ENCODE assay signal across 9 mouse cellular contexts in the genomic region with DNA sequence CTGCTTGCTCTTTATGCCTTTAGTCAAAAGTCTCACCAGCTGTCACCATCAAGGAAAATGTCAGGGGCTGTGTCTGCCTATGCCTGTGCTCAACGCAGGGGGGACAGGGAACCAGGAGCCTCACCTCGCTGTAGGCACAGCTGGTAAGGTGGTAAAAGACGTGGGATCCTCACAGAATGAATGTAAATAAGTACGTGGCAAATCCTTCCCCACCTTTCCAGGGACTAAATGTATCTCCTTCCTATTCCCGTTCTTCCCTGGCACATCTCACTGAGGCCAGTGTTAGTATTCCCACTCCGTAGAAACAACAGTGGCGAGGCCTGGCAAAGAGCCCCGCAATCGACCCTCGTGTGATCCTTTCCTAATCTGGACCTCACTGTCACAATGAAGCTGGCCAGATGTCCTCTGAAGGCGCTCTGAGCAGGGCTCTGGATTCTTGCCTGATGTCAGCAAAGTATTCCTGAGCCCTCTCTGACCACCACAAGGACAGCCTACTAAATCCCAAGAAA.
A peak's percentile ranks its signal among the peaks of the same experiment; 100 is the strongest.
DNase-seq lines count a peak whose midpoint lies in the region; ATAC-seq lines count a peak whose summit lies in the region.
"Had no signal": no experiment of that assay in that cellular context is flagged by ENCODE, and none has a peak within 500 bp of the region (broad histone marks: within the 10 kb centered on the region; RNA-seq: fewer than 3 reads in every experiment).

No protein-coding gene starts in this region.

- no peak overlapping the region for H3K9ac ChIP-seq in forebrain, embryonic 14.5 days (ENCODE audit: low read length)
- no peak overlapping the region for H3K9ac ChIP-seq in stomach, embryonic 16.5 days (ENCODE audit: low read length)

- H3K4me3 ChIP-seq in forebrain, embryonic 14.5 days (ENCODE audit: low read depth, low read length) = no peak overlapping the region
- no peak overlapping the region for H3K4me3 ChIP-seq in forebrain, embryonic 10.5 days
- no peak overlapping the region for H3K4me3 ChIP-seq in stomach, embryonic 16.5 days (replicated peaks; ENCODE audit: low read length)

- H3K27ac ChIP-seq in forebrain, embryonic 14.5 days (ENCODE audit: low read depth, low read length) = no peak overlapping the region; the same call in 1 of the 2 replicates
- H3K27ac ChIP-seq in forebrain, embryonic 10.5 days = no peak overlapping the region
- peak overlapping the region; percentile 82; the same call in 1 of the 2 replicates for H3K27ac ChIP-seq in stomach, embryonic 16.5 days (ENCODE audit: low read length)
- H3K27ac ChIP-seq: macrophage had no signal

- peak; percentile 37; the same call in 1 of the 2 replicates for ATAC-seq in forebrain, embryonic 14.5 days
- ATAC-seq in stomach, embryonic 16.5 days (ENCODE audit: insufficient read depth, low FRiP score) = peak; percentile 89

- no peaks in the 10 kb centered on the region for H3K9me3 ChIP-seq in forebrain, embryonic 14.5 days (replicated peaks; ENCODE audit: control insufficient read depth, low read length)
- H3K9me3 ChIP-seq in forebrain, embryonic 10.5 days = no peaks in the 10 kb centered on the region
- H3K9me3 ChIP-seq in stomach, embryonic 16.5 days (replicated peaks; ENCODE audit: control insufficient read depth, low read length) = no peaks in the 10 kb centered on the region

- WGBS in forebrain, embryonic 14.5 days = 52% methylated on average over 11 of the region's 11 CpGs
- WGBS in forebrain, embryonic 10.5 days = 74% methylated on average over 11 of the region's 11 CpGs
- 21% methylated on average over 11 of the region's 11 CpGs for WGBS in stomach, embryonic 16.5 days

- DNase-seq in forebrain, embryonic 14.5 days (ENCODE audit: low spot score) = peak; percentile 36
- DNase-seq in forebrain, embryonic 10.5 days (ENCODE audit: extremely low spot score, low spot score) = no peak
- DNase-seq in ovary, postnatal 36 days (ENCODE audit: low spot score) = peak; percentile 5
- DNase-seq in ovary, postnatal 10 days (ENCODE audit: low spot score) = no peak
- peak; percentile 64 to 75 for DNase-seq in kidney, postnatal 4 days
- no peak for DNase-seq in urinary bladder, adult 2 months (ENCODE audit: low spot score)
- no peak for DNase-seq in adrenal gland, postnatal 14 days

- no peak overlapping the region for H3K4me2 ChIP-seq in forebrain, embryonic 14.5 days (ENCODE audit: low read length)
- H3K4me2 ChIP-seq in stomach, embryonic 16.5 days (ENCODE audit: low read depth, low read length) = peak overlapping the region; percentile 9

- H3K27me3 ChIP-seq in forebrain, embryonic 14.5 days (replicated peaks; ENCODE audit: control insufficient read depth, insufficient read depth, low read length) = no peaks in the 10 kb centered on the region
- H3K27me3 ChIP-seq in forebrain, embryonic 10.5 days (ENCODE audit: poor library complexity, severe bottlenecking) = no peaks in the 10 kb centered on the region
- H3K27me3 ChIP-seq in stomach, embryonic 16.5 days (ENCODE audit: control insufficient read depth, insufficient read depth, low read length) = no peaks in the 10 kb centered on the region

- H3K36me3 ChIP-seq in forebrain, embryonic 14.5 days (ENCODE audit: control insufficient read depth, insufficient read depth, low read length) = no peaks in the 10 kb centered on the region
- no peaks in the 10 kb centered on the region for H3K36me3 ChIP-seq in forebrain, embryonic 10.5 days (replicated peaks)
- no peaks in the 10 kb centered on the region for H3K36me3 ChIP-seq in stomach, embryonic 16.5 days (ENCODE audit: control insufficient read depth, insufficient read depth, low read length)

- H3K4me1 ChIP-seq in forebrain, embryonic 14.5 days (ENCODE audit: control insufficient read depth, insufficient read depth, low read length) = no peaks in the 10 kb centered on the region
- peaks cover 6% of the 10 kb centered on the region for H3K4me1 ChIP-seq in forebrain, embryonic 10.5 days
- 0 out of 2 replicates have a peak, but pooled peaks cover 3% of the 10 kb centered on the region for H3K4me1 ChIP-seq in stomach, embryonic 16.5 days (ENCODE audit: control insufficient read depth, insufficient read depth, low read length)

Comparison
In these comparisons a context has a peak if more than half of its experiments do, and no peak if none do; other contexts are left out.
1. DNase-seq: peak in forebrain, embryonic 14.5 days (single experiment), ovary, postnatal 36 days (single experiment) and kidney, postnatal 4 days (2 of 2); none in forebrain, embryonic 10.5 days (single experiment), ovary, postnatal 10 days (single experiment), urinary bladder, adult 2 months (single experiment) and adrenal gland, postnatal 14 days (single experiment).